Mouse (Mus musculus) right cerebral cortex, postnatal 36 days (tissue): Measurements from ENCODE around the gene Klrb1a.
A peak's percentile ranks its signal among the peaks of the same experiment; 100 is the strongest.
"Not testable (repeated sequence)": the region's sequence is repeated elsewhere in the genome, so short reads cannot be mapped to it uniquely, and the experiment has no call there.

Experiments used
- DNase-seq, 2 experiments: peaks; one replicate each; pipeline ENCODE4 v3.0.0; 2022; ENCODE audit warnings: low spot score in 2 of 2, mixed read lengths in 1 of 2

The Klrb1a gene

DNA sequence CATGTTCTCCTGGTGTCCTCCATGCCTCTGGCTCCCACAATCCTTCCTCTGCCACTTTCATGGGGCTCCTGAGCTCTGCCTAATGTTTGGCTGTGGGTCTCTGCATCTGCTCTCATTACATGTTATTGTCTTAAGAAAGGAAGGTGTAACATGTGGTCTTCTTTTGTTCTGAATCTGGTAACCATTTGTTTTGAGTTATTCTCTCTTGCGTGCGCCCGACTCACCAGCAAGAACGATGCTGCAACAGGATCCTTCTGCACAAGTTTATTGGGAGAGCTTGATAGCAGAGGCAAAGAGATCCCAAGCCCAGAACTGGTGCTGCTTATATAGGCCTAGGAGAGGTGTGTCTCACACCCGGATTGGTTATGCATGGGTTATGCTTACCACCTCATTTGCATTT lies at the start of gene Klrb1a:
Klrb1a (minus strand) TSS at position 101 of the 400 bp plus-strand sequence.
- DNase-seq: not testable (repeated sequence)

DNA sequence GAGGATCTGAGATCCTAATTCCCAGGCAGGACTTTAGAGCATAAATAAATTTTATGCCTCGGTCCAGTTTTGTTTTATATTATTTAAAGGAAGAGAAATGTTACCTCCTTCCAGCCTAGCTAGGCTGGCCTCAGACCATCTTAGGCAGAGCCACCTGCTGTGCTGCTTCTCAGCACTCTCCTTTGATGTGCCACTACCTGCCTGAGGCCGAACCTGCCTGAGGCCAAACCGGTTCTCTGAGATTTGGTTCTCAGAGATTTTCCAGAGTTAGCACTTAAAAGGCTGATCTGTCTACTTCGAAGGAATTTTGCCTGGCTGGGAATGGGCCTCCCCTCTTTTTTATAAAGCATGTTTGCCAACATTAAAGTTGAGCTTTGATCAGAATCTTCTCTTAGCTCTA lies 46.6 kb upstream of the Klrb1a start:
- no peak for DNase-seq

DNA sequence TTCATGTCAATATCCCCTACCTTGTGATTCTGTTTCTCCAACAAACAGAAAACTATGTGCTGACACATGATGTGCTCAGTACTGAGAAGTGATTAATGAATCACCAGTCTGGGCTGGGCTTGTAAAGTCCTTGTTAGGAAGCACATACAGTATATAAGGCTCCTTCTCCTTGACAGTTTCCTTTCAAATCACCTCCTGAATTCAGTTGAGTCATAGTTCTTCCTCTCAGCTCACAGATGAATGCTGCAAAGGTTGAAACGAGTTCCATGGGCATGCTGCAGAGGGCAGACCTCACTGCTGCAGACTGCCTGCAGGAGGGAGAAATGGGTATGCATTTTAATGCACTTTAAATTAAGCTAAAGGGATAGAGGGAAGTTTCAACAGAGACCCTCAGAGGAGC lies 38.9 kb upstream of the Klrb1a start, which contains the start of gene Clec2h:
Clec2h (plus strand) TSS at position 180 of the 400 bp plus-strand sequence.
- DNase-seq: no peak

DNA sequence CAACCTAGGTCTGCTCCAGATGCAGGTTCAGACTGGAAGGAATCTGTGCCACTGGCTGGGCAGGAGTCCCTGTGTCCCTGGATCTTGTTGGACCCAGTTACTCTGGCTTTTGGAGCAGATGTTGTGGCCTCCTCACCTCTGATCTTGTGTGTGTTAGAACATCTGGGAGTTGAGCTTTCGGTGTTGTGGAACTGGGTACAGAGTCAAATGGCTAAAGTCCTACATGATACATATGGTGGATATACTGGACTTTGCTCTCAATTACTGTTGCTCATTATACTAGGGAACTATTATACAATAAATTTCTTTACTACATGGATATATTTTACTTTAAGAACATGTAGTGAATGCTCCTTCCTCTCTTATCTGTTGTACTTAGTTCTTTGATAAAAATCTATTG lies 37.9 kb upstream of the Klrb1a start:
- DNase-seq: no peak

DNA sequence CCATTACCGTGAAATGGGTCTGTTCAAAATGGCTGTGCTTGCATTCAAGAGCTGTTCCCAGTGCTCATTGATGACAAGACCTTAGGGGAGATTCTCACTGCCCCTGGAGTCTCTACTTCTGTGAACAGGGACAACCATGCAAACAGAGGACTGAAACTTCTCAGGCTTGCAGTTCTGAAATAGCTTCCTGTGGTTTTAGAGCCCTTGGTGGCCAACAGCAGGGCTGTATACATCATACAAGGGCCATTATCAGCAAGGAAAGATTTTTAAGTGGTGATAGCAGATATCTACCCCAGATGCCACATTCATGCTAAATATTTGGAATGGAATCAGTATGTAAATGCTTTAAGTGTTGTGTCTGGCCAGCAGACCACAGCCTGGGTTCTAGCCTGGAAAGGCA lies 29.6 kb upstream of the Klrb1a start:
- no peak for DNase-seq

DNA sequence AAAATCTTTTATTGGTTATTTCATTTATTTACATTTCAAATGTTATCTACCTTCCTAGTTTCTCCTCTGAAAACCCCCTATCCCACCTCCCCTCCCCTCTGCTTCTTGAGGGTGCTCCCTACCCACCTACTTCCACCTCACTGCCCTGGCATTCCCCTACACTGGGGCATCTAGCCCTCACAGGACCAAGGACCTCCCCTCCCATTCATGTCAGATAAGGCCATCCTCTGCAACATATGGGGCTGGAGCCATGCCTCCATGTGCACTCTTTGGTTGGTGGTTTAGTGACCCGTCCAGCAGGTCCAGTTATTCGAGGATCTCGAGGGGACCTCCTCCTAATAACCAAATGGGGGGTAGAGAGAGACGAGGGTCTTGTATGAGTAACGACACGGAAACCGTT lies 27.5 kb upstream of the Klrb1a start:
- not testable (repeated sequence) for DNase-seq

DNA sequence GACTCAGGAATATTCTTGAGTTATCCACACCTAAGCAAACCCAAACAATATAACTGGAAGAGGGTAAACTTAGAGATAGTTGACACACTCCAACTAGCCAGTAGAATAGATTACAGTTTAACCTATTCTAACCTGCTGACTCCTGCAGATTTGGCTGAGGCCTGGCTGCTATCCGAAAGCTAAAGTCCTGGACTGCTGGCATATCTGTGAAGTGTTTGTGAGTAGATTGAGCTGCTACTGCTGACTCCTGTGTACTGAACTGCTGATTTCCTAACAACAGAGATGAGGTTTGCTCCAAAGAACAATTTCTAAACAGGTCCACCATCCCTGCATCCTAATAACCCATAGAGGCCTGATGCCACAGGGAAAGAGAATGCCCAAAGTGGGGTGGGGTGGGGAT lies 26.9 kb upstream of the Klrb1a start:
- no peak for DNase-seq

DNA sequence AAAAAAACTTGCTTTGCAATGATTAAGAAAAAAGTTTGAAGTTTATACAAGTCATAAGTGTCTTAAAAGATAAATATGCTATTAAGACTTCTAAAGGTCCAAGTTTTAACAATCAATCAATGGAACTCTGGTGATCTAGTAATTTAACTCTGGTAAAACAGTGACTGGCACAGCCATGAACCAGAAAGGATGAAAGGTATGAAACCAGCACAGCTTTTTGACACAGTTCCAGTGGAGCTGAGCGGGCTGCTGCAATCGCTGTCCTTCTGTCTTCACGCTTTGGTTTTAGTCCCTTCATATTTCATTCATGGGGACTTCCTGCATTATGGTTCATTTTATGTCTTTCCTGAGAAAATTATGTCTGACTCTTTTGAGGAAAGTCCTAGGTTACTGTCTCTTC lies 26.3 kb upstream of the Klrb1a start:
- DNase-seq: no peak

DNA sequence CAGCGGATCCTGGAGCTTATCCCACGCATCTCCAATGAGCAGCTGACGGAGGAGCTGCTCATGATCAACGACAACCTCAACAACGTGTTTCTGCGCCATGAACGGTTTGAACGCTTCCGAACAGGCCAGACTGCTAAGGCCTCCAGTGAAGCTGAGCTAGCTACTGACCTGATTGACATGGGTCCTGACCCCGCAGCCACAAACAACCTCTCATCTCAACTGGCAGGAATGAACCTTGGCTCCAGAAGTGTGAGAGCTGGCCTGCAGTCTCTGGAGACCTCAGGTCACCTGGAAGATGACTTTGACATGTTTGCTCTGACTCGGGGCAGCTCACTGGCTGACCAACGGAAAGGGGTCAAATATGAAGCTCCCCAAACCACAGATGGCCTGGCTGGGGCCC lies 22.4 kb upstream of the Klrb1a start:
- not testable (repeated sequence) for DNase-seq

DNA sequence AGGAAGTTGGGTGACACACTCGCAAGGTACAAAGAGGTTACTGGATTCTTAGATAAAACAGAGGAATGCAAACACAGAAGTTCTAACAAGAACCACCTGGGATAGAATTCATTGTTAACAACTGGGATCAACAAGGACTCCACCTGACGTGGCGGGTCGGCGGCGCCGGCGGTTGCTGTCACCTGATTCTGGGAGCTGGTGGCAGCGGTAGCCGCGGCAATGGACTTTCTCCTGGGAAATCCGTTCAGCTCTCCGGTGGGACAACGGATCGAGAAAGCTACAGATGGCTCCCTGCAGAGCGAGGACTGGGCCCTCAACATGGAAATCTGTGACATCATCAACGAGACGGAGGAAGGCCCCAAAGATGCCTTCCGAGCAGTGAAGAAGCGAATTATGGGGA lies 21.4 kb upstream of the Klrb1a start:
- DNase-seq: not testable (repeated sequence)

DNA sequence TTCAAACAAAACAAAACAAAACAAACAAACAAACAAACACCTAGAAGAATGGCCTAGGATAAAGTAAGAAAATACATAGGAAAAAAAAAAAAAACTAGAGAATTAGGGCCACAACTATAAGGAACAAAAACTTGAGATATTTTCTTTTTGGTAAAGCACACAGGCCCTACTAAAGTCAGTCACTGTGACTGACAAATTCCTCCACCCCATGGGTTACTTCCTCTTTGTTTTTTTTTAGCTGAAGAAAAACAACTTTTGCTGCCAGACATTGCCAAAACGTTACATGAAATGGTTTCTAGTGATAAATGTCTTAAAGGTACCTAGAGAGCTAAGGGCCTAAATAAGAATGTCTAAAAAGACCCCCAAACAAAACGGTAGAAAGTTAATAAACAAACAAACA lies 20.7 kb upstream of the Klrb1a start:
- no peak for DNase-seq

DNA sequence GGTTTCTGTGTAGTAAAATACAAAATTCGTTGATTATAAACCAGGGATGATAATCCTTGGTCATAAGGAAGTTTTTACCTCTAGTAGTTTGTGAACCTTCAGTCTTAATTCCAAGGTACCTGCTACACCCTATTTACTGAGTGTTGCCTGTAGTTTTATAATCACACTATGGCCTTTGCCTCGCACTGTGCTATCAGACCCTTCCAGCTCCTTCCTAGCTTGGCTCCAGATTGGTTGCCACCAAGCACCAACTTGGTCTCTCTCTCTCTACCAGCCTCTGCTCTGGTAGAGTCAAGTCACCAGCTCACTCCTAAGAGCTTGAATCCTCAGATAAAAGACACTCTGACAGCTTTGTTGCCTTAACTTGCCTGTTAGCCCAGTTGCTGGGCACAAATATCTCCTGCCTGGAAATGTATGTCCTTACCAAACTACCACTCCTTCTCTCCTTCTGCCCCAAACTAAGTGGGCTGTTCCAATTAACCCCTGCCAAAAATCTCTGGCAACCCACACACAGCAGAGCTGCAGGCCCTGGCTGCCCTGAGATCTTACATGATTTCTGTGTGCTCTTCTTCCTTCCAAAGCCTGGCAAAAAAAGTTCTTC lies 17.9 kb upstream of the Klrb1a start:
- no peak for DNase-seq

DNA sequence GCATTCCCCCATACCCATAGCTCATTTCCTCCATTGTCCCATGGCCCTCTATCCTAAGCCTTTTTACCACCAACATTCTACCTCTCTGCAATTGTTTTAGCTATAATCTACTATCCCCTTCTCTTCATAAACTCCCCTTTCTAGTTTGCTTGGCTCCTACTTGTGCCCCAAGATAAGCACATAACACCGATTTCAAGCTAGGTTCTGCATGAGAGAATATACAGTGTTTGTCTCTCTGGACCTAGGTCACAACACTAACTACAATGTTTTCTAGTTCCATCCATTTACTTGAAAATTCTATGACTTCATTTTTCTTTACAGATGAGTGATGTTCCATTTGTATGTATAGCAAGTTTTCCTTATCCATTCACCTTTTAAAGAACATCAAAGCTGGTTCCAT lies 17.3 kb upstream of the Klrb1a start:
- no peak for DNase-seq

DNA sequence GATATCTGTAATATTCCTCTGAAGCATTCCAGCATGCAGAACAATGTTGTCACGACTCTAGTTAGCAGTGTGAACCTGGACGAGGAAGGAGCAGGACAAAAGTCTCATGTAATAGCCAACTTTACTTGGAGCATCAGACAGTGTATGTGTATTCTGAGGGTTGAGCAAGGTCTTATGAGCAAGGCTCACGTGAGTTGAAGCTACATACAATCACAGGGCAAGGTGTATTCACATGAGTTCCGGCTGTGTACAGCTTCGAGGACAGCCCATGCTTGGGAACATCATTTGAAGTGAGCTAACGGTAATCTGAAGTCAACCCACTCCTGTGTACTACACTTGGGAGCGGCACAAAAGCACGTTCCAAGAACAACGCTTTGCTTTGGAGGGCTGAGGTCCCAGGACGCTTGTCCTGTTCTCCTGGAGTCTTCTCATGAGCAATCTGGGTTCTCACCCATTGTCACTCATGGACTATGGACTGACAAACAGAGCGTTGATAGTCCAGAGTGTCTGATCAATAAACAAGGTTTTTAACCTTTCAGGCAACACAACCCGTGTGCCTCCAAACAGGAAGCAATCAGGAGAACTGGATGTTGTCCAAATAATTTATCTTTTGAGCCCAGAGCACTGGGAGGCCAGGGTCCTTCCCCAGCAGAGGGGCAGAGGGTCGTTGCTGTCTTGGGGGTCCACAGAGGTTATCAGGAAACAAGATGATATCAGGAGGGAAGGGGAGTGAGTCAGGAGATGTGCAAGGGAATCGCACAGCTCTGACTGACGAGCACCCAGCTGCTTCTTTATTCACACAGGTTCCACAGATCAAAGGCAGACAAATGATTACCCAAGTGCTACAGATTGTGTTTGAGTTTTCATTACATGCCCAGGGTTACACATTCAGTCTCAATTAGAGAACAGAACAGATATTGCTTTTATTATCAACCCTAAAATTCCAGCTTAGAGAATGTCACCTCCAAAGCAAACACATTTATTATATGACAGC lies 7.9 kb upstream of the Klrb1a start:
- not testable (repeated sequence) for DNase-seq

DNA sequence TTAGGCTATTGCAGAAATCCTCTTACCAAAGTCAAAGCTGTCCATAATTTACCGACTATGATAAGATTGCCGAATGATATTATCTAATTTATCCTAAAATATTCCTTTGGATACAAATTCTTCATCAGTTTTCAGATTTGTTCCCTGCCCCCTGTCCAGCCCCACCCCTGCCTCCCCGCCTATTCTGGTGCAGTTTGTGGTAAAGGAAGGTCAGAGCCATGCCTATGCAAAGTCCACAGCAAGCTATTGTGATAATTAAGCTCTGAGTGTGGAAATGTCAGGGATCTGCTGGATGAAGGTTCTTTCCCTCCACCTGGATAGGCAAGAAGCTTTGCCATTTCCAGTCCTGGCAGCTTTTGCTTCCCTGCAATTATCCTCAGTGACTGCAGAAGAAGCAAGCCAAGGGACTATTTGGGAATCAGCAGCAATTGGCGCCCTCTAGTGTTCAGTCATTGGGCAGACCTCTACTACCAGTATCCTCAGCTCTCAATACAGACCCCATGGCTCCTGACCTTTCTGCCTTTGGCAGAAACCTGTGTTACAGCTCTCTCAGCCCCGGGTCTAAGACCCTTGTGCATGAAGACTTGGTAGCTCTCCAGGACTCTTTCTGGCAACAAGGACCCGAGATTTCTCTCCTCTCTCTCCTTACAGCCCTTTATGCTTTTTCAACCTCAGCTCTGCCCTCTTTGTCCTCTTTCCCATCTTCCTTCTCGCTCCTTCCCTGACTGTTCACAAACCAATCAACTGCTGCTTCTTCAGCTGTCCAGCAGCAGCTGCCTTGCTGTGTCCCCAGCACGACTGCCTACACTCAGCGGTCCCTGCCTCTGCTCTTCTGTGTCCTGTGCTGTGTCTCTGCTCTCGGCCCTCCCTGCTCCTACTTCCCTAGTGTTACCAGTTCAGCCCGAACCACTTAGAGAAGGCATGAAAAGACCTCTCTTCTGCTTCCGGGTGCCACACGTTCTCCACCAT lies 6.7 kb upstream of the Klrb1a start:
- peak; percentile 34 to 40 for DNase-seq

DNA sequence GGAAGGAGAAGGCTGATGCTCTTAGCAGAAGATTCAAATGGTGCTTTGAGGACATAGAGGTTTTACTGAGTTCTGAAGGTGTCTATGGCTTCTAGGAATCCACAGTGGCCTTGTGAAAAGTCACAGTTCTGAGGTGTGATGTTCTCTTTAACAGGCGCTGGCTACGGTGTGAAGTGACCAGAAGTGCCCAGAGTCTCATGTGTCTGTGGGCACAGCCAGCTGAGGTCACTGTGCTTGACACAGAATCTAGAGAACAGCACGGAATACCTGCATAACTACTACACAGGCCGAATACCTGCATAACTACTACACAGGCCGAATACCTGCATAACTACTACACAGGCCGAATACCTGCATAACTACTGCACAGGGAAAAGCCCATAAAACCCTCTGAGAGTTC lies 1.9 kb upstream of the Klrb1a start:
- DNase-seq: not testable (repeated sequence)

DNA sequence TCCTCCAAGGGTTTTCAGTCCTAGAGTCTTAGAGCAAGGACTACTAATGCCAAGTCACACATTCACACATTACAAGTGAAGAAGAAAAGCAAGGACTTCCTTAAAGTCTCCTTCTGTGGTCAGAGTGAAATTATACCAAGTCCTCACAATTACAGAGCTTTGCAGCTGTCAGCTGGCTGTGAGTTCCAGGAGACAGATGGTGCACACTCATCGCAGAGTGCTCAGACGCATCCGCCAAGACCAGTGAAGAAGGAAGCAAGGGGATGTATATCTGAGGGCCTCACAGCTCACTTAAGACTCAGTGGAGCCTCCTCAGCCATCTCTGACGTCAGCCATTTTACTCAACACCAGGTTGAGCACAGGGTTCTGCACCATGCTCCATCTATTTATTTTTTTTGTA lies 1.1 kb upstream of the Klrb1a start:
- DNase-seq: peak in 1 of 2 experiments; percentile 18

DNA sequence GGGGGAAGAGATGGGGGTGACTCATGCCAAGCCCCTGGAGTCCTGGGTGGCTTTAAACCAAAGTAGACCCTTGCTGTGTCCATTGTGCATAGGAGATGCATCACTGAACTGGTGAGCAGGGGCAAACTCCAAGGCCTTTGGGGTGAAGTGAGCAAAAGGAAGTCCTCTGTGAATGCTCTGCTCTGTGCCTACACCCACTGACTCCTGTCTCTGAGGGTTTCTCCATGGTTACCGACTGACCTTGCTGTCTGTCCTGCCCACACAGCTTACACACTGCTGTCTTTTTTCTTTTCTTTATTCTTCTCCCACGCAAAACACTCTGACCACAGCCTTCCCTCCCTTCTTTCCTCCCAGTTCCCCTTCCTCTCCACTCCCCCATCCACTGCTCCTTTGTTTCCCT lies 600 bp downstream of the Klrb1a start:
- DNase-seq: peak in 1 of 2 experiments; percentile 10

DNA sequence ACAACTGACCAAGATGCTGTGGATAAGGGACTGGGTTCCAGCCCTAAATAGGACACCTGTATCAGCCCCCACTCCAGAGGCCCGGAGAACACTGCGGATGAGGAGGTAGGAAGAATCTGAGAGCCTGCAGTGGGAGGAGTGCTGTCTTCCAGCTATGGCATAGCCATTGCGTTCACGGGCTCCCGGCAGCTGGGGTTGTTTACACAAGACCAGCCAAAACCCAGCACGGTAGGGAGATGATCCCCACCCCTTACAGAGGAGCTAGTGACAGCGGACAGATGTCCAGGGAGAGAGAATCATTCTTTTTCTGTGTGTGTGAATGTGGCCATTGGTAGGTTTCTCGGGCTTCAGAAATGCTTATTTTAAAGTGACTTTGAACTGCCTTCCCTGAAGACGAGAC lies 17.0 kb downstream of the Klrb1a start:
- no peak for DNase-seq

DNA sequence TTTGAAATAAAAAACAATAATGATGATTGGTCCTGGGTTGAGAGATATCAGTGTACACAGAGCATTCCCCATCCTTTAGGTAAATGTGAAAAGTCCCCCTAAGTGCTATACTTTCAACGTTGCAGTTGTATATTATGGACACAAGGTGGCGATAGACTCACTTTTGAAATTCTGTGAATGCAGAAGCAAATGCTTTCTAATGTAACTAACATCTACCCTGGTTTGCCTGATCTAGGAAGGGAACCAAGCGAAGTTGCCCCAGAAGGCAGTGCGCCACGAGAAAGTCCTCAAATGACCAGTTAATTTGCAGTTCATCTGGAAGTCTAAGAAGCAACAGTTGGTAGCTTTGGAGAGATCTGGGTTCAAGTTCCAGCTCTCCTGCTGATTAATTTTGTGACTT lies 18.8 kb downstream of the Klrb1a start:
- no peak for DNase-seq

DNA sequence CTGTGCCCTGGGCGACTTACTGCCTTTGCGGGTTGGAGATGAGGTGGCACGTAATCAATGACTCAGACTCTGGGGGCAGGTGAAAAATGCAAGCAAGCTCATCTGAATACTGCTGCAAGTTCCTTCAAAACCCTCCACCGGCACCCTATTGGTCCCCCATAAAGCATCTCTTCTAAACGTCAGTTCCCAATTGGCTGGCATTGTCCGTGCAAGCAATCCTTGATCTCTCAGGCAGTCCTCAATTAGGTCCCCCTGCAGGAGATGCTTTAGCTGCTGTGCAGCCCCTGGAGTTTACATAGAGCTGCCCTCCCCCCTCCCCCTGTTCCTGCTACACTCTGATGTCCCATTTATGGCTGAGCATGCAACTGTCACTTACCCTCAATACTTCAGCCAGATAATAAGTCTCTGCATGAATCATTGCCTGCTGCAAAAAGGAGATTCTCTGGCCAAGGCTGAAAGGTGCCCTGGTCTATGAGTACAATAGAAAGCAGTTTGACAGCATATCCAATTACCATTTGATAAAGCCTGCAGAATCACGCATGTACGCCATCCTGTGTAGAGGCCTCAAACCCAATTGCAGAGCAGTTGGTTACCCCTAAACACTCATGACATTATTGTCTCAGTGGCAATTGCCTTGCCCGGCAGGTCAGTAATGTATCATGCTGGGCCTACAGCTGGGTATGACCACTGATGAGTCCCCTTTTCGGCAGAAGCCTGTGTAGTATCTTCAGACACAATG lies 20.7 kb downstream of the Klrb1a start:
- no peak for DNase-seq
